26 mouse cellular contexts compared by ENCODE assay signal in the genomic region with DNA sequence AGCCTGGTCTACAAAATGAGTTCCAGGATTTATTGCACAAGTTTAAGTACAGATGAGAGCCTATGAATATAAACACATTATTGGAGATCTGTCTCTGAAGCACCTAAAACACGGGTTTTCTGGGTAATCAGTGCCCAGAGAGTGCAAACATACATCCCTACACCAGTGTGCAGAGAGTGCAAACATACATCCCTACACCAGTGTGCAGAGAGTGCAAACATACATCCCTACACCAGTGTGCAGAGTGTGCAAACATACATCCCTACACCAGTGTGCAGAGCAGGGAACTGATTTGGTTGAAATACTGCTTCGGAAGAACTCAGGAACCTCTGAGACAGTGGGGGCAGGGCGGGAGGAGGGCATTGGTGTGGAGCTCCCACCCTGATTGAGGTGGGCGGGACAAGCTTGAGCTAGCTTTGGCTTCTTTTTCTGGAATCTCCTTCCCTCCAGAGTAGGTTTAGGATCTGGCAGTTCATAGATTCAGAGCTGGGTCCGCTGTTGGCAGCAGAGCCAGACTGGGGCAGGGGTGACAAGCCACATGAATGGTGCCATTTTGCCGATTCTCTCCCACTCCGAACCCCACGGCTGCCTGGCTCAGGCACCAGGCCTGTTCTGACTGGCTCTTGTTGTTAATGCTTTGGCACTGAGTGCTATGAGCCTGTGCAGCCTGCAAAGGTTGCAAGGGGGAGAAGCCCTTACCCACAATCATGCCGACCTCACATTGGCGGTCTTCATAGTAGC. TPM values are rescaled to one million over a fixed set of nuclear protein-coding genes. Genes with fewer than 3 reads are reported as not detected.
DNase-seq lines count a peak whose midpoint lies in the region; ATAC-seq and TF ChIP-seq lines count a peak whose summit lies in the region.
"Had no signal": no experiment of that assay in that cellular context is flagged by ENCODE, and none has a peak within 500 bp of the region (broad histone marks: within the 10 kb centered on the region; RNA-seq: fewer than 3 reads in every experiment).

No protein-coding gene starts in this region.

- H3K27ac ChIP-seq in forebrain, postnatal 0 days (ENCODE audit: low read depth, low read length): no peak overlapping the region
- H3K27ac ChIP-seq in forebrain, embryonic 16.5 days (ENCODE audit: low read length): no peak overlapping the region
- no peak overlapping the region; the same call in 1 of the 2 replicates for H3K27ac ChIP-seq in layer of hippocampus, adult 2 months
- H3K27ac ChIP-seq in embryonic facial prominence, embryonic 10.5 days (replicated peaks): 0 out of 2 replicates have a peak overlapping the region, but pooled peaks have one; percentile 3
- H3K27ac ChIP-seq: embryonic facial prominence, embryonic 13.5 days; forebrain, embryonic 13.5 days; kidney, embryonic 15.5 days; neural tube, embryonic 15.5 days; stomach, postnatal 0 days had no signal

- WGBS in forebrain, postnatal 0 days: 72% methylated on average over 10 of the region's 10 CpGs
- 73% methylated on average over 10 of the region's 10 CpGs for WGBS in forebrain, embryonic 16.5 days
- WGBS in embryonic facial prominence, embryonic 10.5 days: 88% methylated on average over 10 of the region's 10 CpGs

- no peaks in the 10 kb centered on the region for H3K36me3 ChIP-seq in forebrain, postnatal 0 days (ENCODE audit: insufficient read depth)
- H3K36me3 ChIP-seq in forebrain, embryonic 16.5 days (ENCODE audit: control insufficient read depth, insufficient read depth): no peaks in the 10 kb centered on the region
- H3K36me3 ChIP-seq in G1E (replicated peaks): no peaks in the 10 kb centered on the region
- no peaks in the 10 kb centered on the region for H3K36me3 ChIP-seq in embryonic facial prominence, embryonic 10.5 days (replicated peaks)
- H3K36me3 ChIP-seq: embryonic facial prominence, embryonic 13.5 days; kidney, embryonic 15.5 days; neural tube, embryonic 15.5 days had no signal

- H3K4me2 ChIP-seq in forebrain, postnatal 0 days (ENCODE audit: low read depth): no peak overlapping the region
- no peak overlapping the region for H3K4me2 ChIP-seq in forebrain, embryonic 16.5 days (ENCODE audit: low read length)
- H3K4me2 ChIP-seq: embryonic facial prominence, embryonic 13.5 days; forebrain, embryonic 13.5 days; kidney, embryonic 15.5 days; neural tube, embryonic 15.5 days had no signal

- TF ChIP-seq CTCF in forebrain, postnatal 0 days (IDR thresholded peaks at IDR 0.05; ENCODE audit: low read depth): no peak
- TF ChIP-seq CTCF in layer of hippocampus, adult 2 months (conservative IDR thresholded peaks at IDR 0.05): no peak
- no peak for TF ChIP-seq CTCF in G1E (IDR thresholded peaks at IDR 0.05; ENCODE audit: low read depth, low read length)

- H3K9me3 ChIP-seq in forebrain, postnatal 0 days (ENCODE audit: low read length): no peaks in the 10 kb centered on the region
- H3K9me3 ChIP-seq in forebrain, embryonic 16.5 days (ENCODE audit: control insufficient read depth, low read length): no peaks in the 10 kb centered on the region
- H3K9me3 ChIP-seq in G1E (replicated peaks): no peaks in the 10 kb centered on the region
- no peaks in the 10 kb centered on the region for H3K9me3 ChIP-seq in embryonic facial prominence, embryonic 10.5 days
- H3K9me3 ChIP-seq: embryonic facial prominence, embryonic 13.5 days; forebrain, embryonic 13.5 days; kidney, embryonic 15.5 days; neural tube, embryonic 15.5 days had no signal

- H3K27me3 ChIP-seq in forebrain, postnatal 0 days (ENCODE audit: insufficient read depth, low read length): no peaks in the 10 kb centered on the region
- H3K27me3 ChIP-seq in forebrain, embryonic 16.5 days (replicated peaks; ENCODE audit: control insufficient read depth, insufficient read depth, low read length): no peaks in the 10 kb centered on the region
- H3K27me3 ChIP-seq in G1E (ENCODE audit: insufficient read depth, low read length): peaks cover 41% of the 10 kb centered on the region
- peaks cover 26% of the 10 kb centered on the region for H3K27me3 ChIP-seq in embryonic facial prominence, embryonic 10.5 days (replicated peaks; ENCODE audit: low read depth, poor library complexity, severe bottlenecking)
- H3K27me3 ChIP-seq: embryonic facial prominence, embryonic 13.5 days; neural tube, embryonic 15.5 days had no signal

- H3K4me3 ChIP-seq in forebrain, postnatal 0 days (ENCODE audit: low read depth, low read length): no peak overlapping the region
- H3K4me3 ChIP-seq in forebrain, embryonic 16.5 days (replicated peaks; ENCODE audit: low read length): no peak overlapping the region
- H3K4me3 ChIP-seq in layer of hippocampus, adult 2 months: no peak overlapping the region
- H3K4me3 ChIP-seq in G1E (ENCODE audit: low read depth, low read length): no peak overlapping the region
- H3K4me3 ChIP-seq in embryonic facial prominence, embryonic 10.5 days: no peak overlapping the region
- H3K4me3 ChIP-seq: embryonic facial prominence, embryonic 13.5 days; erythroblast, embryonic 14.5 days; forebrain, embryonic 13.5 days; kidney, embryonic 15.5 days; neural tube, embryonic 15.5 days had no signal

- peak; percentile 8; the same call in 1 of the 2 replicates for ATAC-seq in forebrain, postnatal 0 days
- no peak for ATAC-seq in forebrain, embryonic 16.5 days
- ATAC-seq in G1E (ENCODE audit: extremely low read depth, insufficient number of reproducible peaks, low FRiP score, poor library complexity, severe bottlenecking): peak; percentile 87
- ATAC-seq: forebrain, embryonic 13.5 days had no signal

- peaks cover 15% of the 10 kb centered on the region for H3K4me1 ChIP-seq in forebrain, postnatal 0 days (ENCODE audit: insufficient read depth)
- peaks cover 15% of the 10 kb centered on the region for H3K4me1 ChIP-seq in forebrain, embryonic 16.5 days (replicated peaks; ENCODE audit: control insufficient read depth, insufficient read depth, low read length)
- no peaks in the 10 kb centered on the region for H3K4me1 ChIP-seq in G1E (ENCODE audit: insufficient read depth, low read depth, low read length)
- peaks cover 28% of the 10 kb centered on the region for H3K4me1 ChIP-seq in embryonic facial prominence, embryonic 10.5 days

- H3K9ac ChIP-seq in forebrain, postnatal 0 days: no peak overlapping the region
- H3K9ac ChIP-seq in forebrain, embryonic 16.5 days (replicated peaks; ENCODE audit: low read depth, low read length): no peak overlapping the region
- H3K9ac ChIP-seq: embryonic facial prominence, embryonic 13.5 days; forebrain, embryonic 13.5 days; kidney, embryonic 15.5 days; neural tube, embryonic 15.5 days had no signal

- DNase-seq in forebrain, postnatal 0 days: no peak
- DNase-seq in layer of hippocampus, adult 9-11 months: peak; percentile 48
- no peak for DNase-seq in layer of hippocampus, adult 2 months (ENCODE audit: low spot score in 2 of 2)
- DNase-seq in G1E (ENCODE audit: low spot score): no peak
- no peak for DNase-seq in embryonic facial prominence, embryonic 10.5 days (ENCODE audit: low spot score)
- no peak for DNase-seq in layer of hippocampus, adult 11-12 months (ENCODE audit: low spot score)
- DNase-seq: adrenal gland, postnatal 25 days; cerebellum, adult 11 months; gastrocnemius, postnatal 14 days; heart, adult 18-20 months; heart, postnatal 36 days; kidney, adult 11 months; left cerebral cortex, postnatal 4 days; liver; thymus, adult 2 months had no signal

RNA-seq across cellular contexts. Expression of a gene that starts 7.4 kb away (rescaled TPM):
- not detected in 2 replicates for total RNA-seq in forebrain, postnatal 0 days (2014; rRNA removed)
- polyA plus RNA-seq in forebrain, postnatal 0 days (2015; fragmentation: Nextera tagmentation; extraction: Ambion mirVana): not detected in 2 replicates
- polyA plus RNA-seq in forebrain, embryonic 16.5 days (2015; fragmentation: Nextera tagmentation; extraction: Ambion mirVana): not detected in 2 replicates
- total RNA-seq in layer of hippocampus, adult 2 months (2021): not detected
- not detected in 2 replicates for total RNA-seq in G1E (2014; fragmentation: Nextera tagmentation)
- total RNA-seq in G1E (2017): not detected in 2 replicates
- polyA plus RNA-seq in G1E (2012): not detected in 2 replicates
- polyA plus RNA-seq in embryonic facial prominence, embryonic 10.5 days (2016; fragmentation: Nextera tagmentation; extraction: Ambion mirVana): 5.4 and 23.9 TPM in 2 replicates
- total RNA-seq: adrenal gland, postnatal 25 days; gastrocnemius, postnatal 14 days; layer of hippocampus, postnatal 14 days; left cerebral cortex, adult 8-10 months; left cerebral cortex, postnatal 4 days; megakaryocyte-erythroid progenitor cell, adult 5-6 weeks; MEL had no signal
- polyA plus RNA-seq: forebrain, embryonic 13.5 days had no signal

RNA-seq across cellular contexts. Expression of a gene that starts 27.9 kb away (rescaled TPM):
- 20.4 and 29.0 TPM in 2 replicates for total RNA-seq in forebrain, postnatal 0 days (2014; rRNA removed)
- 48.0 and 51.3 TPM in 2 replicates for polyA plus RNA-seq in forebrain, postnatal 0 days (2015; fragmentation: Nextera tagmentation; extraction: Ambion mirVana)
- 72.1 and 75.8 TPM in 2 replicates for polyA plus RNA-seq in forebrain, embryonic 16.5 days (2015; fragmentation: Nextera tagmentation; extraction: Ambion mirVana)
- total RNA-seq in layer of hippocampus, adult 2 months (2021): 10 to 100 TPM; 19.8 to 23.2 TPM
- total RNA-seq in G1E (2014; fragmentation: Nextera tagmentation) (47.5 and 55.5 TPM in 2 replicates), G1E (2017) (30.1 and 39.4 TPM in 2 replicates)
- polyA plus RNA-seq in G1E (2012): 295 and 362 TPM in 2 replicates
- polyA plus RNA-seq in embryonic facial prominence, embryonic 10.5 days (2016; fragmentation: Nextera tagmentation; extraction: Ambion mirVana): 155 and 161 TPM in 2 replicates

RNA-seq across cellular contexts. Expression of a gene that starts 43.9 kb away (rescaled TPM):
- total RNA-seq in forebrain, postnatal 0 days (2014; rRNA removed): 8.6 and 12.9 TPM in 2 replicates
- polyA plus RNA-seq in forebrain, postnatal 0 days (2015; fragmentation: Nextera tagmentation; extraction: Ambion mirVana): 7.1 and 7.2 TPM in 2 replicates
- 5.5 and 8.2 TPM in 2 replicates for polyA plus RNA-seq in forebrain, embryonic 16.5 days (2015; fragmentation: Nextera tagmentation; extraction: Ambion mirVana)
- 1 to 10 TPM; 2.4 to 3.3 TPM for total RNA-seq in layer of hippocampus, adult 2 months (2021)
- total RNA-seq in G1E (2014; fragmentation: Nextera tagmentation): not detected in 2 replicates
- total RNA-seq in G1E (2017): 0.06 and 0.11 TPM in 2 replicates
- not detected in 2 replicates for polyA plus RNA-seq in G1E (2012)
- 1.9 and 2.8 TPM in 2 replicates for polyA plus RNA-seq in embryonic facial prominence, embryonic 10.5 days (2016; fragmentation: Nextera tagmentation; extraction: Ambion mirVana)
- total RNA-seq: megakaryocyte-erythroid progenitor cell, adult 5-6 weeks; MEL had no signal
- polyA plus RNA-seq: erythroblast, embryonic 14.5 days had no signal

RNA-seq across cellular contexts. Expression of a gene that starts 44.2 kb away (rescaled TPM):
- total RNA-seq in forebrain, postnatal 0 days (2014; rRNA removed): 9.8 and 14.9 TPM in 2 replicates
- 15.9 and 19.8 TPM in 2 replicates for polyA plus RNA-seq in forebrain, postnatal 0 days (2015; fragmentation: Nextera tagmentation; extraction: Ambion mirVana)
- polyA plus RNA-seq in forebrain, embryonic 16.5 days (2015; fragmentation: Nextera tagmentation; extraction: Ambion mirVana): 12.6 and 18.5 TPM in 2 replicates
- 1 to 10 TPM; 6.2 to 9.1 TPM for total RNA-seq in layer of hippocampus, adult 2 months (2021)
- total RNA-seq in G1E (2014; fragmentation: Nextera tagmentation) (not detected in 2 replicates), G1E (2017) (0.17 TPM in 1 of 2 replicates, not detected in the other)
- not detected in 2 replicates for polyA plus RNA-seq in G1E (2012)
- 9.0 TPM in 2 replicates for polyA plus RNA-seq in embryonic facial prominence, embryonic 10.5 days (2016; fragmentation: Nextera tagmentation; extraction: Ambion mirVana)
- total RNA-seq: megakaryocyte-erythroid progenitor cell, adult 5-6 weeks; MEL had no signal

RNA-seq across cellular contexts. Expression of a gene that starts 49.5 kb away (rescaled TPM):
- 181 and 195 TPM in 2 replicates for total RNA-seq in forebrain, postnatal 0 days (2014; rRNA removed)
- polyA plus RNA-seq in forebrain, postnatal 0 days (2015; fragmentation: Nextera tagmentation; extraction: Ambion mirVana): 101 and 102 TPM in 2 replicates
- polyA plus RNA-seq in forebrain, embryonic 16.5 days (2015; fragmentation: Nextera tagmentation; extraction: Ambion mirVana): 93.4 and 111 TPM in 2 replicates
- total RNA-seq in layer of hippocampus, adult 2 months (2021): 10 to 100 TPM; 63.4 to 71.4 TPM
- 20.3 and 22.5 TPM in 2 replicates for total RNA-seq in G1E (2014; fragmentation: Nextera tagmentation)
- 51.5 and 55.9 TPM in 2 replicates for total RNA-seq in G1E (2017)
- 9.4 and 11.6 TPM in 2 replicates for polyA plus RNA-seq in G1E (2012)
- polyA plus RNA-seq in embryonic facial prominence, embryonic 10.5 days (2016; fragmentation: Nextera tagmentation; extraction: Ambion mirVana): 56.0 and 56.8 TPM in 2 replicates
